Mouse (Mus musculus): ENCODE measurements around the gene Olfr1183. TPM values are rescaled to one million over a fixed set of nuclear protein-coding genes. Genes with fewer than 3 reads are reported as not detected.
"Not testable (repeated sequence)": the region's sequence is repeated elsewhere in the genome, so short reads cannot be mapped to it uniquely, and the experiment has no call there.

The Olfr1183 gene
- polyA plus RNA-seq (2014; fragmentation: Nextera tagmentation; extraction: Ambion mirVana), result not detected in 2 replicates

- not testable (repeated sequence) for H3K9me3 ChIP-seq (ENCODE audit: control insufficient read depth, low read length); H3K4me1 ChIP-seq (ENCODE audit: control insufficient read depth in 2 of 2, insufficient read depth in 2 of 2, low read length in 2 of 2); H3K36me3 ChIP-seq (ENCODE audit: control insufficient read depth, insufficient read depth, low read length); ATAC-seq (ENCODE audit: insufficient number of reproducible peaks, insufficient read depth, low FRiP score, low read depth); H3K9ac ChIP-seq (ENCODE audit: low read length); H3K27me3 ChIP-seq (ENCODE audit: control insufficient read depth, insufficient read depth, low read length); H3K4me2 ChIP-seq (ENCODE audit: low read length); H3K27ac ChIP-seq (replicated peaks in 1 of 2; ENCODE audit: control insufficient read depth in 1 of 2, insufficient read depth in 1 of 2, low read depth in 2 of 2, low read length in 2 of 2); H3K4me3 ChIP-seq (ENCODE audit: control insufficient read depth in 1 of 2, insufficient read depth in 1 of 2, low read depth in 1 of 2, low read length in 2 of 2)
- 86% methylated on average over 1 of the region's 1 CpGs for WGBS
Observed at GRCm38 (mm10) chr2:88454567-88454966, at the start of gene Olfr1183. Gene Olfr1183, plus strand, starts transcription at chr2:88454867.

GRCm38 (mm10) chr2:88406353-88406752 lies 48.3 kb upstream of the Olfr1183 start, which contains the start of gene Olfr1179:
Gene Olfr1179, minus strand, starts transcription at chr2:88406453.
- no peaks in the 10 kb centered on the region for H3K36me3 ChIP-seq (ENCODE audit: control insufficient read depth, insufficient read depth, low read length)
- H3K27me3 ChIP-seq (ENCODE audit: control insufficient read depth, insufficient read depth, low read length), result no peaks in the 10 kb centered on the region
- WGBS, result 75% methylated on average over 3 of the region's 3 CpGs
- H3K4me2 ChIP-seq (ENCODE audit: low read length), result no peak within 1 kb of the TSS
- H3K4me1 ChIP-seq (ENCODE audit: control insufficient read depth in 2 of 2, insufficient read depth in 2 of 2, low read length in 2 of 2), result no peaks in the 10 kb centered on the region
- H3K9me3 ChIP-seq (ENCODE audit: control insufficient read depth, low read length), result no peaks in the 10 kb centered on the region
- no peak within 1 kb of the TSS for H3K27ac ChIP-seq (replicated peaks in 1 of 2; ENCODE audit: control insufficient read depth in 1 of 2, insufficient read depth in 1 of 2, low read depth in 2 of 2, low read length in 2 of 2)
- ATAC-seq (ENCODE audit: insufficient number of reproducible peaks, insufficient read depth, low FRiP score, low read depth), result no peak
- H3K9ac ChIP-seq (ENCODE audit: low read length), result no peak within 1 kb of the TSS
- no peak within 1 kb of the TSS for H3K4me3 ChIP-seq (ENCODE audit: control insufficient read depth in 1 of 2, insufficient read depth in 1 of 2, low read depth in 1 of 2, low read length in 2 of 2)

GRCm38 (mm10) chr2:88419051-88419450 lies 35.6 kb upstream of the Olfr1183 start, which contains the start of gene Olfr1180:
Gene Olfr1180, minus strand, starts transcription at chr2:88419151.
- H3K4me3 ChIP-seq (ENCODE audit: control insufficient read depth in 1 of 2, insufficient read depth in 1 of 2, low read depth in 1 of 2, low read length in 2 of 2), result no peak within 1 kb of the TSS
- no peaks in the 10 kb centered on the region for H3K36me3 ChIP-seq (ENCODE audit: control insufficient read depth, insufficient read depth, low read length)
- no peaks in the 10 kb centered on the region for H3K4me1 ChIP-seq (ENCODE audit: control insufficient read depth in 2 of 2, insufficient read depth in 2 of 2, low read length in 2 of 2)
- H3K4me2 ChIP-seq (ENCODE audit: low read length), result no peak within 1 kb of the TSS
- WGBS, result 61% methylated on average over 2 of the region's 2 CpGs
- no peak for ATAC-seq (ENCODE audit: insufficient number of reproducible peaks, insufficient read depth, low FRiP score, low read depth)
- no peak within 1 kb of the TSS for H3K27ac ChIP-seq (replicated peaks in 1 of 2; ENCODE audit: control insufficient read depth in 1 of 2, insufficient read depth in 1 of 2, low read depth in 2 of 2, low read length in 2 of 2)
- no peaks in the 10 kb centered on the region for H3K27me3 ChIP-seq (ENCODE audit: control insufficient read depth, insufficient read depth, low read length)
- no peaks in the 10 kb centered on the region for H3K9me3 ChIP-seq (ENCODE audit: control insufficient read depth, low read length)
- H3K9ac ChIP-seq (ENCODE audit: low read length), result no peak within 1 kb of the TSS

GRCm38 (mm10) chr2:88426071-88426470 lies 28.6 kb upstream of the Olfr1183 start, which contains the start of gene Olfr1181:
Gene Olfr1181, minus strand, starts transcription at chr2:88426171.
- no peak within 1 kb of the TSS for H3K27ac ChIP-seq (replicated peaks in 1 of 2; ENCODE audit: control insufficient read depth in 1 of 2, insufficient read depth in 1 of 2, low read depth in 2 of 2, low read length in 2 of 2)
- no peak within 1 kb of the TSS for H3K9ac ChIP-seq (ENCODE audit: low read length)
- 81% methylated on average over 1 of the region's 1 CpGs for WGBS
- no peaks in the 10 kb centered on the region for H3K27me3 ChIP-seq (ENCODE audit: control insufficient read depth, insufficient read depth, low read length)
- no peaks in the 10 kb centered on the region for H3K4me1 ChIP-seq (ENCODE audit: control insufficient read depth in 2 of 2, insufficient read depth in 2 of 2, low read length in 2 of 2)
- H3K4me2 ChIP-seq (ENCODE audit: low read length), result no peak within 1 kb of the TSS
- no peak for ATAC-seq (ENCODE audit: insufficient number of reproducible peaks, insufficient read depth, low FRiP score, low read depth)
- H3K4me3 ChIP-seq (ENCODE audit: control insufficient read depth in 1 of 2, insufficient read depth in 1 of 2, low read depth in 1 of 2, low read length in 2 of 2), result no peak within 1 kb of the TSS
- H3K36me3 ChIP-seq (ENCODE audit: control insufficient read depth, insufficient read depth, low read length), result no peaks in the 10 kb centered on the region
- H3K9me3 ChIP-seq (ENCODE audit: control insufficient read depth, low read length), result no peaks in the 10 kb centered on the region

GRCm38 (mm10) chr2:88449031-88449430 lies 5.6 kb upstream of the Olfr1183 start, which contains the start of gene Gm13757:
Gene Gm13757, minus strand, starts transcription at chr2:88449131.
- Histone ChIP-seq H3K27ac (replicated peaks in 1 of 2; ENCODE audit: control insufficient read depth in 1 of 2, insufficient read depth in 1 of 2, low read depth in 2 of 2, low read length in 2 of 2) (no peak within 1 kb of the TSS), H3K27me3 (ENCODE audit: control insufficient read depth, insufficient read depth, low read length) (no peaks in the 10 kb centered on the region), H3K4me3 (ENCODE audit: control insufficient read depth in 1 of 2, insufficient read depth in 1 of 2, low read depth in 1 of 2, low read length in 2 of 2) (no peak within 1 kb of the TSS), H3K36me3 (ENCODE audit: control insufficient read depth, insufficient read depth, low read length) (no peaks in the 10 kb centered on the region), H3K4me2 (ENCODE audit: low read length) (no peak within 1 kb of the TSS), H3K4me1 (ENCODE audit: control insufficient read depth in 2 of 2, insufficient read depth in 2 of 2, low read length in 2 of 2) (no peaks in the 10 kb centered on the region), H3K9ac (ENCODE audit: low read length) (no peak within 1 kb of the TSS), H3K9me3 (ENCODE audit: control insufficient read depth, low read length) (no peaks in the 10 kb centered on the region)
- 80% methylated on average over 1 of the region's 1 CpGs for WGBS
- ATAC-seq (ENCODE audit: insufficient number of reproducible peaks, insufficient read depth, low FRiP score, low read depth), result no peak

GRCm38 (mm10) chr2:88483298-88483697 lies 28.6 kb downstream of the Olfr1183 start, which contains the start of gene Olfr1184:
Gene Olfr1184, plus strand, starts transcription at chr2:88483598.
- no peak within 1 kb of the TSS for H3K4me2 ChIP-seq (ENCODE audit: low read length)
- 69% methylated on average over 2 of the region's 2 CpGs for WGBS
- H3K9me3 ChIP-seq (ENCODE audit: control insufficient read depth, low read length), result no peaks in the 10 kb centered on the region
- H3K27ac ChIP-seq (replicated peaks in 1 of 2; ENCODE audit: control insufficient read depth in 1 of 2, insufficient read depth in 1 of 2, low read depth in 2 of 2, low read length in 2 of 2), result no peak within 1 kb of the TSS
- no peak for ATAC-seq (ENCODE audit: insufficient number of reproducible peaks, insufficient read depth, low FRiP score, low read depth)
- H3K36me3 ChIP-seq (ENCODE audit: control insufficient read depth, insufficient read depth, low read length), result no peaks in the 10 kb centered on the region
- no peaks in the 10 kb centered on the region for H3K27me3 ChIP-seq (ENCODE audit: control insufficient read depth, insufficient read depth, low read length)
- no peaks in the 10 kb centered on the region for H3K4me1 ChIP-seq (ENCODE audit: control insufficient read depth in 2 of 2, insufficient read depth in 2 of 2, low read length in 2 of 2)
- H3K4me3 ChIP-seq (ENCODE audit: control insufficient read depth in 1 of 2, insufficient read depth in 1 of 2, low read depth in 1 of 2, low read length in 2 of 2), result no peak within 1 kb of the TSS
- H3K9ac ChIP-seq (ENCODE audit: low read length), result no peak within 1 kb of the TSS

GRCm38 (mm10) chr2:88493020-88493419 lies 38.4 kb downstream of the Olfr1183 start, which contains the start of gene Olfr1185-ps1:
Gene Olfr1185-ps1, plus strand, starts transcription at chr2:88493320.
- 59% methylated on average over 2 of the region's 2 CpGs for WGBS

GRCm38 (mm10) chr2:88518251-88518650 lies 63.6 kb downstream of the Olfr1183 start, which contains the start of gene Olfr1186:
Gene Olfr1186, plus strand, starts transcription at chr2:88518551.
- Histone ChIP-seq H3K4me1 (ENCODE audit: control insufficient read depth in 2 of 2, insufficient read depth in 2 of 2, low read length in 2 of 2) (no peaks in the 10 kb centered on the region), H3K27ac (replicated peaks in 1 of 2; ENCODE audit: control insufficient read depth in 1 of 2, insufficient read depth in 1 of 2, low read depth in 2 of 2, low read length in 2 of 2) (no peak within 1 kb of the TSS), H3K9ac (ENCODE audit: low read length) (no peak within 1 kb of the TSS), H3K4me3 (ENCODE audit: control insufficient read depth in 1 of 2, insufficient read depth in 1 of 2, low read depth in 1 of 2, low read length in 2 of 2) (no peak within 1 kb of the TSS), H3K4me2 (ENCODE audit: low read length) (no peak within 1 kb of the TSS), H3K36me3 (ENCODE audit: control insufficient read depth, insufficient read depth, low read length) (no peaks in the 10 kb centered on the region), H3K27me3 (ENCODE audit: control insufficient read depth, insufficient read depth, low read length) (no peaks in the 10 kb centered on the region), H3K9me3 (ENCODE audit: control insufficient read depth, low read length) (no peaks in the 10 kb centered on the region)
- ATAC-seq (ENCODE audit: insufficient number of reproducible peaks, insufficient read depth, low FRiP score, low read depth), result no peak
- 62% methylated on average over 2 of the region's 2 CpGs for WGBS

More at GRCm38 (mm10) chr2:88493020-88493419, 38.4 kb downstream of the Olfr1183 start, which contains the start of gene Olfr1185-ps1:
- no peaks in the 10 kb centered on the region for H3K27me3 ChIP-seq (ENCODE audit: control insufficient read depth, insufficient read depth, low read length)
- H3K9ac ChIP-seq (ENCODE audit: low read length), result no peak within 1 kb of the TSS
- H3K36me3 ChIP-seq (ENCODE audit: control insufficient read depth, insufficient read depth, low read length), result no peaks in the 10 kb centered on the region
- no peak for ATAC-seq (ENCODE audit: insufficient number of reproducible peaks, insufficient read depth, low FRiP score, low read depth)
- H3K4me3 ChIP-seq (ENCODE audit: control insufficient read depth in 1 of 2, insufficient read depth in 1 of 2, low read depth in 1 of 2, low read length in 2 of 2), result no peak within 1 kb of the TSS
- H3K4me2 ChIP-seq (ENCODE audit: low read length), result no peak within 1 kb of the TSS
- H3K4me1 ChIP-seq (ENCODE audit: control insufficient read depth in 2 of 2, insufficient read depth in 2 of 2, low read length in 2 of 2), result no peaks in the 10 kb centered on the region
- H3K9me3 ChIP-seq (ENCODE audit: control insufficient read depth, low read length), result no peaks in the 10 kb centered on the region
- no peak within 1 kb of the TSS for H3K27ac ChIP-seq (replicated peaks in 1 of 2; ENCODE audit: control insufficient read depth in 1 of 2, insufficient read depth in 1 of 2, low read depth in 2 of 2, low read length in 2 of 2)

Measured in heart, embryonic 14.5 days (tissue).